Mouse (Mus musculus): Measurements from ENCODE around the gene Tesk1. TPM values are rescaled to one million over a fixed set of nuclear protein-coding genes. Genes with fewer than 3 reads are reported as not detected.
A peak's percentile ranks its signal among the peaks of the same experiment; 100 is the strongest.
"Not testable (repeated sequence)": the region's sequence is repeated elsewhere in the genome, so short reads cannot be mapped to it uniquely, and the experiment has no call there.

Gene Tesk1
- total RNA-seq, 1 experiment from 2014 or later, result 51.3 TPM

DNA sequence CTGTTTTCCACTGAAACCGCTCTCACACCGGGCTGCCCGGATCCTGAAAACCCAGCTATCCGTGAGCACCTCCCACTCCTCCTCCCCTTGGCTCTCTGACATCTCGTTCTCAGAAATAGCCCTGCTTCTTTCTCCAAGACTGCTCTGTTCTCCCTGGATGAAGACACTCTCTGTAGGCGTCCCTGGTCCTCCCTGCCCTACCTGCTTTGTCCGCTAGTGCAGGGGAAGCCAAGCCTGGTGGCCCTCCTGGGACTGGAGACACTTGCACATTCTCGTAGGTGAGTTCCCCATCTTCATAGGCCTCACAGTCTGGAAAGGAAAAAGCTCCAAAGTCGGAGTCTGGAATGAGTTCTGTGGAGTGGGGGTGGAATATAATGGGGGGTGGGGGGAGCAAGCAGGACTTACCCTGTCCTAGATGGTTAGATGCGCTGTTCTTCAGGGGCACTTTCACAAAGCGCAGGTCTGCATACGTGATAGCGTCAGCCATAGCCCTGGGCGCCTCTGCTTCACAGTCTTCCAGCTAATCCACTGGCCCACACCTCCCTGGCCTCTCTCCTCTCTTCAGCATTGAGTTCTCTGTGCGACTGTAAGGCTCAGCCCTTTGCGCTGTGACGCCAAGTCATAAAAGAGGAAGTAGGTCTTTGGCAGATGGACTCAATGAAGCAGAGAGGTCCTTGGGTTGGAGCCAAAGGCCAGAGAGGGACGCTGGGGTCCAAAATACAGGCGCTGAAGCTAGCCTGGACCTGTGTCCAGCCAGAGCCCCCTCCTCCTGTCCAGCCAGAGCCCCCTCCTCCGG, 12.5 kb downstream of the Tesk1 start, which contains the start of gene Cd72:
Cd72 (minus strand) TSS at position 588 of the 796 bp plus-strand sequence.
- DNase-seq, result no peak

DNA sequence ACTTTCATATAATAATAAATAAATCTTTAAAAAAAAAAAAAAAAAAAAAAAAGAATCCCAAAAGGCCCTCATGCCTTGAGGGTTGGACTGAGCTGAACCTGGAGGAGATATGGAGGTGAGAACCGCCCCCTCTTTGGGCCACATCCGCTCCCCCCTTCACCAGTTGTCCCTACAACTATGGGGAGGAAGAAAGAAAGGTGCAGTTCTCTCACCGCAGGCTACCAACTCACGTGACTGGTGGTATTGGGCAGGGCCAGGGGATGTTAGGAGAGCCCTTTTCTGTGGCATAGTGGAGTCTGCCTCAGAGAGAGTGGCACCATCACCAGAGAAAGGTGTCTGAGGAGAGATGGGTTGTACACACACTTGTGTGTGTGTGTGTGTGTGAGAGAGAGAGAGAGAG, 14.7 kb downstream of the Tesk1 start:
- DNase-seq, result no peak

DNA sequence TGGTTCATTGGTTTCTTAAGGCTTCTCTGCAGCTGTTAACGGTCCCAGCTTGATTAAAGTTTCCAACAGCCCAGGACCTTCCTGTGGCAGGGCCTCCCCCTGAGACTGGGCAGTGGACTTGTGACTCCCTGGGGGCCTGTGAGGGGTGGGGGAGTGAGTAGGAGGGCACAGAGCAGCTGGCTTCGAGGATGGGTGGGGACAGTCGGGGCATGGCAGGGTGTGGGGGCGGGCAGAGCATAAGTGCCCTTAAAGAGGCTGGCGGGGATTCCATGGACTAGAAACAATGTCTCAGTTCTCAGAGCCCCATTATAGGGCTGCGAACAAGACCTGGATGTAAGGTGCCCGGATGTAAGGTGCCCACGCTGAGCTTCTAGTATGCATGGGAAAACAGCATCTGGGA, 15.4 kb downstream of the Tesk1 start:
- no peak for DNase-seq

GRCm38 (mm10) chr4:43463102-43463501, 21.4 kb downstream of the Tesk1 start:
- DNase-seq, result no peak

- DNase-seq, result no peak
Observed at GRCm38 (mm10) chr4:43465935-43466334, 24.2 kb downstream of the Tesk1 start.

DNA sequence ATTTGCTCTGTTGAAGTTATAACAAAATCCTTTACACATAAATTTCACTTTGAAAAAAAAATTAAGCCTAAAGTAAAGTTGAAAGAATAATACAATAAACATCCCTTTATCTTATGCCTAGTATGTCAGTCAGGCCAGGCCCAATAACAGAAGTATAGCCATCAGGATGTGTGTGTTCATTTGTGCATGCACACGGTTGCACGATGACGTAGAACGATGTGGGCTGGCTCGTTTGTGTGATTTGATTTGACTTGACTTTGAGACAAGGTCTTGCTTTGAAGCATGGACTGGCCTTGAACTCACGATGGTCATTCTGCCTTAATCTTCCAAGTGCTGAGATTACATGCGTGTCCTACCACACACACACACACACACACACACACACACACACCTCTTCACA, 25.1 kb downstream of the Tesk1 start:
- no peak for DNase-seq

GRCm38 (mm10) chr4:43470301-43470700, 28.6 kb downstream of the Tesk1 start:
- DNase-seq, result no peak

DNA sequence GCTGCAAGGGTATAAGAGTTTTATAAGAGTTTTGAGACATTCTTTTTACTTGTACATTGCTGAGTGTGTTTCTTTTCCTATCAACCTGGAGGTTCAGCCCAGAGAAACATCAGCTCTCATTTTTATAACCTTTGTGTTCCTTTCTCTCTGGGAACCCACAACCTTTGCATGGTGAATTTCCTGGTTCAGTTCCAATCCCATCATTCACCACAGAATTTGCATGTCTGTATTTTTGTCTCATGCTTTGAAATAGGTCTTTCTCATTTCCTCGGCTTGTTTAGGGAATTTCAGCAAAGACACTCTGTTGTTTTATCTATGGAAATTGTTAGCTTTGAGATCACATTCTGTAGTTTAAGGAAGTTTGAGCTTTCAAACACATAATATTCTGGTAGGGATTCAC, 31.9 kb downstream of the Tesk1 start:
- DNase-seq, result no peak

DNA sequence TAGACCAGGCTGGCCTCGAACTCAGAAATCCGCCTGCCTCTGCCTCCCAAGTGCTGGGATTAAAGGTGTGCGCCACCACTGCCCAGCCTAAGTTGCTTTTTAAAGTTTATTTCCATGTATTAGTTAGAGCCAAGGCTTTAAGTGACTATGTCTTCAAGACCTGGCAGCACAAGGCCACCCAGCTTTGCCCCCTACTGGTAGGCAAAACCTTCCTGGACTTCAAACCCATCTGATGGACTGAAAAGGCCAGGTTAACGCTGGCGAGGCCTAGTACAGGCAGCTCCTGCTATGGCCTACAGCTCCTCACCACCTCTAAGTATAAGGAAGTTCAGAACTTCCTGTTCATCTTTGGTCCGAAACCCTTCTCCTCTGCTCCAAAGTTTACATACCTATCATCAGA, 34.9 kb downstream of the Tesk1 start:
- DNase-seq, result no peak

GRCm38 (mm10) chr4:43477857-43478533, 36.3 kb downstream of the Tesk1 start:
- DNase-seq, result peak; percentile 84

GRCm38 (mm10) chr4:43478534-43478858, 36.8 kb downstream of the Tesk1 start:
- no peak for DNase-seq

GRCm38 (mm10) chr4:43478906-43479832, 37.4 kb downstream of the Tesk1 start:
- DNase-seq, result peak; percentile 77

- DNase-seq, result no peak
Observed at GRCm38 (mm10) chr4:43480985-43481384, 39.2 kb downstream of the Tesk1 start.

DNA sequence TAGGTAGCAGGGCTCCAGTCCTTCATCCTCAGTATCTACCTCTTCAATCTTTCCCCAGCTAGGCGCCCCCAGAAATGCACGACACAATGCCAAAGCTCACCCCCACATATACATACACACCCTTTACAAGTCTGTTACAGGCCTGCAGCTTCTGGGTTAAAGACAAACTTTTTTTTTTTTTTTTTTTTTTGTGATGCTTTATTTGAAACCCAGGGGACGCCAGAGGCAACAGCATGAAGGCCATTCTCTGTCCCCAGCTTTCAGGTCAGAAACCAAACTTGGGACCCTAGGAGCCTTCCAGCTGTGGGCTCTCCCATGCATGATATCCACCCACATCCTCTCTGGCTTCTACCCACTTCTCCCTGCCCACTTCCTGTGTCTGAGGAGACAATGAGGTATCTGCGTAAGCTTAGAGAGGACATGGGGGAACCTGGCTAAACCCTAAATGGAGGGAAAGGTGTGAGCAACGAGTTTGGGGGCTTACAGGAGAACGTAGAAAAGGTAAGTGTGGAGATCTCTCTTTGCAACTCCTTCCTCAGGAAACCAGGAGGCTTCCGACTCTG, 40.2 kb downstream of the Tesk1 start:
- no peak for DNase-seq

DNA sequence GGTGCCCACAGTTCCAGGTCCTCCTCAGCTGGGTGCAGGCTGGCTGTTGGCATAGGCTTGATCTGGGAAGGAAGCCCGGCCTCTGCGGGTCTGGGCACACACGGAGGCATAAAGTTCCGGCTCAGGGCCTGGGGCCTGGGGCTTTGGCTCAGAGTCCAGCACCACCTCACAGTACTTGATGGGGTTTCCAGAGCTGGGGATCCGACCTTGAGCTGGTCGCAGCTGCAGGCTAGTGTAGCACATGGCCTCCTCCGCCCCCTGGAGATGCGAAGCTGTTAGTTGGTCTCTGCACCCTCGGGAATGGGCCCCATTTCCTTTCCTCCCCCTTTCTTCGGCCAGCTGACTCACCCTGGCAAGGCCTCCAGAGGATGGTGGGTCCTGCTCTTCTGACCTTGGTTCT, 40.9 kb downstream of the Tesk1 start:
- DNase-seq, result peak; percentile 55

DNA sequence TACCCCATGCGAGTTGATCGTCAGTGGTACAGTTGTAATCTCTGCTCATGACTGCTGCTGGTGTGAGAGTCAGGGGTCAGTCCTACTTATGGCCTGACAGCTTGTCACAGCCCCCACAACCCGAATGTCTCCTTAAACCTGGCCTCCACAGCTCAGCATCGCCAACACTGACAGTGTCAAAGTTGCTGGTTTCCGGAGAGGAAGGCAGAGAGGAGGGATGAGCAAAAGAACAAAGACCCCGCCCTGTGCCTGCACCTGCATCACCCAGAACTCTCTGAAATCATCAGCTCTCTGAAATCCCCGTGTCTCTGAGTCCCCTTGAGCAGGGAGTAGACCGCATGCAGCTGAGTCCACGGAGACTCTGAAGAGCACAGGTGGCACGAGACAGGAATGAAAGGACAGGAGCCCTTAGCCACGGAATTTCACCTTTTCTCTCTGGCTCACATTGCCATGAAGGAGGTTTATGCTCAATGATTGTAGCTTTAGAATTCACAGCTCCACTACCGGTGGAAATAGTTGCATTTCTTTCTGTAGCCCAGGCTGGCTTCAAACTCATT, 41.9 kb downstream of the Tesk1 start, which contains the start of gene Sit1:
Sit1 (minus strand) TSS at position 200 of the 557 bp plus-strand sequence.
- no peak for DNase-seq

DNA sequence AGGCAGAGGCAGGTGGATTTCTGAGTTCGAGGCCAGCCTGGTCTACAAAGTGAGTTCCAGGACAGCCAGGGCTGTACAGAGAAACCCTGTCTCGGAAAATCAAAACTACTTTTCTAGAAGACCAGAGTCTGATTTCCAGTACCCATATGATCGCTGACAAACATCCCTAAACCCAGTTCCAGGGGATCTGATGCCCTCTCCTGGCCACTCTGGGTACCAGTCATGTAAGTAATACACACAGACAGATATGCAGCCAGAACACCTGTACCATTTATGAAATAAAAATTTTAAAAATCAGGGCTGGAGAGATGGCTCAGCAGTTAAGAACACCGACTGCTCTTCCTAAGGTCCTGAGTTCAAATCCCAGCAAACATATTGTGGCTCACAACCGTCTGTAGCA, 43.9 kb downstream of the Tesk1 start:
- DNase-seq, result not testable (repeated sequence)

DNA sequence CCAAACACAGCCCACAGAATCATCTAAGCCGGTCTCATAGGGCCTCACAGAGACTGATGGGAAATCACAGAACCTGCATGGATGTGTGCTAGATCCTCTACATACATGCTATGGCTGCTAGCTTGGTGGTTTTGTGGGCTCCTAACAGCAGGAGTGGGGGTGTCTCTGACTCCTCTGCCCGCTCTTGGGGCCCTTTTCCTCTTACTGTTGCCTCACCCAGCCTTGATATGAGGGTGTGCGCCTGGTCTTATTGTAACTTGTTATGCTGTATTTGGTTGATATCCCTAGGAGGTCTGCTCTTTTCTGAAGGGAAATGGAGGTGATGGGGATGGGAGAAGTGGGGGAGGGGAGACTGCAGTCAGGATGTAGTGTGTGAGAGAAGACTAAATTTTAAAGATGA, 47.9 kb downstream of the Tesk1 start:
- DNase-seq, result no peak

GRCm38 (mm10) chr4:43490801-43491200, 49.1 kb downstream of the Tesk1 start:
- no peak for DNase-seq

DNA sequence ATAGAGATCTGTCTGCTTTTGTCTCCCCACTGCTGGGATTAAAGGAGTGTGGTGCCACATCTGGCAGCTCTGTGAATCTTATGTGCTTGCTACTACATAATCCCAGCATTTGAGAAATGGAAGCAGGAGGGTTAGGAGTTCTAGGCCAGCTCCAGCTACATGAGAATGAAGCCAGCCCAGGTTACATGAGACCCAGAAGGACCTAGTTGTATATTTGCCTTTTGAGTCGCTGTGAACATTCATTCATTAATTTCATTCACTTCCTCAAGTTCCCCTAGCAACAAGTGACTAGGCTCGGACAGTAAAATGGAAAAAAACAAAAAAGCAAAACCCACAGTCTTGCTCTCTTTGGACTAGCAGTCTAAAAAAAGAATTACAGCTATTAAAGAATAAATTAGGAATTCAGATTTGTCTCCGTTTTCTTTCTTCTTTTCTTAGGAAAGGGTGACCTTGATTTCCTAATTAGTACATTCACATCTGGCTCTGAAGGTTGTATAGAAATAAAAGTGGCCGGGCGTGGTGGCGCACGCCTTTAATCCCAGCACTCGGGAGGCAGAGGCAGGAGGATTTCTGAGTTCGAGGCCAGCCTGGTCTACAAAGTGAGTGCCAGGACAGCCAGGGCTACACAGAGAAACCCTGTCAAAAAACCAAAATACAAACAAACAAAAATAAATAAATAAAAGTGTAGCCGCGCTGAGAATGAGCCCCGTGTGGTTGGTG, 50.5 kb downstream of the Tesk1 start:
- no peak for DNase-seq

- DNase-seq, result peak; percentile 91
Observed at GRCm38 (mm10) chr4:43492821-43493185, 51.1 kb downstream of the Tesk1 start, which contains the start of gene Ccdc107. Gene Ccdc107, plus strand, starts transcription at chr4:43492900.

All from adrenal gland, postnatal 25 days (tissue).